Mouse (Mus musculus) thymus, postnatal 4 days (tissue): Measurements from ENCODE around the gene Magea3.
"Not testable (repeated sequence)": the region's sequence is repeated elsewhere in the genome, so short reads cannot be mapped to it uniquely, and the experiment has no call there.

Source experiments
- DNase-seq: peaks from one replicate; pipeline ENCODE4 v3.0.0; 2021

Magea3 gene

DNA sequence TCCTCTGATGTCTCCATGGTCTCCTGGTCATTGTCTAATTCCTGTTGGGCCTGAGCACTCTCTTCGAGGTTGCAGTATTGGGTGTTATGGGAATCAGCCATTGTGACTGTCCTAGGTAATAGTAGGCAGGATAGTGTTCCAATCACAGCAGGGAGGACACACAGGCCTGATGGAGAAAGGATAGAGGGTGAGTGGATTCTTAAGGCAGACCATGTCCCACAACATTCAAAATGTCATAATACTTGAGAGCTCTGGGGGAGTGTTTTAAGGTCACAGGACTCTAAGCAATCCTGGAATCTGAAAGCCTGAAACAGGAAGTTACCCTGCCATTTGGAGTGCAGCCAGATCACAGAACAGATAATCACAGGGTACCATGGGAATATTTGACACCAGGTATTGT lies at the start of gene Magea3:
Magea3 (minus strand) TSS at position 101 of the 400 bp plus-strand sequence.
- DNase-seq: not testable (repeated sequence)

DNA sequence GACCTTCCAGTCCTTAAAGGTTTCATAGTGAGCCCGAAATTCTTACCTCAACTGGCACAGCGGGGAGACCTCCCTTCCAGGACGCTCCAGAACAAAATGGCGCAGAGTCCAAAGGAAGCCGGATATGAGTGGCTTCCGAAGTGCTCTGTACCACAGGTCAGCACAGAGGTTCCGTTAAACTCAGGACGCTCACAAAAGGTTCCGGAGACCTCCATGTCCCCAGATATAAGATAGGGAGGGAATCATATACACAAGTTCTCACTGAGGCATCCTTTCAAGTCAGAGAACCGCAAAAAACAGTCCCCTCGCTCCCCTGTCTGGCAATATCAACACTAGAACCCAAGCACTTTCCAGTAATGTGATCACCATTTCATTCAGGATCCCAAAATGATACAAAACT lies 46.4 kb upstream of the Magea3 start, which contains the start of gene Magea8:
Magea8 (minus strand) TSS at position 101 of the 400 bp plus-strand sequence.
- not testable (repeated sequence) for DNase-seq

DNA sequence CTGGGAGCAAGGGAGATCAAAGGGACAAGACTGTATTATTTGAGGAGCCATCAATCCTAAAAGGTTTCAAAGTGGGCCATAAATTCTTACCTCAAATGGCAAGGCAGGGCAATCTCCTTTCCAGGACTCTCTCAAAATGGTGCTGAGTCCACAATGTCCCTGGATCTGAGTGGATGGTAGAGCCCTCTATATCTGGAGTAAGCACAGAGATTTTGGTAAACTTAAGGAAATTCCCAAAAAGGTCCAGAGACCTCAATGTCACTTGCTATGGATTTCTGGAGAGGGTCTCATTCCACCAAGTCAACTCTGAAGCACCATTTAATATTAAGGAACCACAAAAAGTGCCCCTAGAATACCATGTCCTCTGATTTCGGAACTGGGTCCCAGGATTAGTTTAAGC lies 13.4 kb downstream of the Magea3 start, which contains the start of gene Magea6:
Magea6 (minus strand) TSS at position 101 of the 400 bp plus-strand sequence.
- DNase-seq: not testable (repeated sequence)
